Mouse (Mus musculus) large intestine, adult 2 months (tissue): ENCODE data around the gene Mcu. TPM values are rescaled to one million over a fixed set of nuclear protein-coding genes. Genes with fewer than 3 reads are reported as not detected.

Experiments
- DNase-seq: peaks from one replicate; pipeline ENCODE4 v3.0.0-alpha.2; 2012; ENCODE audit warnings: low read depth, low spot score
- WGBS: fragments of 180-500 bp; shearing (Covaris S2); methylation state at CpG from one replicate; pipeline ENCODE4 v1.1.7; 2018; 5-methylcytosine and 5-hydroxymethylcytosine counted together
- polyA plus RNA-seq: library from polyadenylated mRNA; depleted of rRNA; stranded (reverse); fragments of >200 nt; gene quantifications from 2 replicates; pipeline ENCODE4 v1.2.3, GENCODE M21; 2012

Mcu gene
- polyA plus RNA-seq, 1 experiment: 61.8 TPM

DNA sequence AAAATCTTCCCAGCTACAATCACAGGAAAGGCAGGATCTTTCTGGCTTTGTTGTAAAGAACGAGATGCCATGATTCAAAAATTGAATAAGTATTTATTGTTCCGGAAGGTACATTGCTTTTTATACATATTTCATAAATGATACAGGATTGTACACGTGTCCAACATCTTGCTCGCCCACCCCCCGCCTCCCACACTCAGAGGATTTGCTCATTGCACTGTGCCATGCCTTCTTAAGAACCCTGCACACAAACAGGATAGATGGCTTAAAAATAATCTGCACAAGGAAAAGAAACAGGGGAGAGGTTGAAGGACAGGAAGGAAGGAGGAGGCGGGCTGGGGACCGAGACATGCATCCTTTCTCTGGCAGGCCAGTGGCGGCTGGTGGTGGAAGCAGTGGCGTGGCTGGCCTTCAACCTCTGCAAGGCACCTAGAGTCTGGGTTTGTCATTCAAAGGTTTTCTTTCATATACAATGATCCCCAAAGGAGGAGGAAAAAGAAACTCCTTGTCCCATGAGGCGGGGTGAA, 169.5 kb downstream of the Mcu start:
- 93% methylated on average over 10 of the region's 10 CpGs for WGBS
- no peak for DNase-seq

GRCm38 (mm10) chr10:59444635-59445034, 171.9 kb downstream of the Mcu start:
- DNase-seq: no peak
- WGBS: 58% methylated on average over 8 of the region's 8 CpGs

- WGBS: 78% methylated on average over 3 of the region's 3 CpGs
- DNase-seq: no peak
Observed at GRCm38 (mm10) chr10:59444106-59444505, 172.4 kb downstream of the Mcu start.

- DNase-seq: no peak
- WGBS: 18% methylated on average over 7 of the region's 7 CpGs
Observed at GRCm38 (mm10) chr10:59443212-59443611, 173.3 kb downstream of the Mcu start.

GRCm38 (mm10) chr10:59441735-59442134, 174.8 kb downstream of the Mcu start, which contains the start of gene Oit3:
Oit3 (minus strand) TSS chr10:59441778.
- DNase-seq: no peak
- 84% methylated on average over 11 of the region's 11 CpGs for WGBS

- WGBS: 64% methylated on average over 6 of the region's 6 CpGs
Observed at GRCm38 (mm10) chr10:59440177-59440576, 176.3 kb downstream of the Mcu start.

GRCm38 (mm10) chr10:59439508-59439931, 177.0 kb downstream of the Mcu start:
- DNase-seq: no peak
- WGBS: 28% methylated on average over 5 of the region's 5 CpGs

More at GRCm38 (mm10) chr10:59440177-59440576, 176.3 kb downstream of the Mcu start:
- no peak for DNase-seq

DNA sequence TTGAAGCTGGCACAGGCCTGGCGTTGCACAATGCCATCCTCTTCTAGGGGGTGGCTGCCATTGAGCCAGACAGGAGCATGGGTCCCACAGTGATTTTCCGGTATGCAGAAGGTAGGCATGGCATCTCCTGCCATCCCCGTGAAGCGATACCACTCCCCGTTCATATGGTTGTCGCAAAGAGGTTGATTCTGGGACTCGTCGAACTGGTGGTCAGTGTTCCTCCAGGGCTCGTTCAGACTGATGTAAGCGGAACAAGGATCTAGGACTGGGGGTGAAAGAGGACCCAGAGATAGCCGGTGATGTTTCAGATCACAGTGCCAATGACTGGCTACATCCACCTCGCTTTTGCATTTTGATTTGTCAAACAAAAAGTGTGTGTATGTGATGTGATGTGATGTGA, 177.8 kb downstream of the Mcu start:
- 93% methylated on average over 12 of the region's 12 CpGs for WGBS
- DNase-seq: no peak

DNA sequence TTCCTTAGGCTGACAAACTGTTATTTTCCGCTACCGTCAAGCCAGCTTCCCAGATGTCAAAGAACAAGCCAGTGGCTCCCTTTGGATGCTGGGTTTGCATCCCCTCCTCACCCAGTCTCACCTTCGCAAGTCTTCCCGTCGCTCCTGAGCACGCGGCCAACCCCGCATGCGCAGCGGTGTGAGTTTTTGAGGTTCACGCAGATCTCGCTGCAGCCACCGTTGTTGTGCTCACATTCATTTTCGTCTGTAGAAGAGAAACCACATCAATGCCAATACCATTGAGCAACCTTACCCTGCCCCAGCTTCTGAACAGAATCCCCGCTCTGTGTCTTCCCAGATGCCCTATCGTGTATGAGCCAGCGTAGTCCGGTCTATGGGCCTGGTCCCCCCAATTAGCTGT, 180.7 kb downstream of the Mcu start:
- no peak for DNase-seq
- WGBS: 94% methylated on average over 18 of the region's 18 CpGs

DNA sequence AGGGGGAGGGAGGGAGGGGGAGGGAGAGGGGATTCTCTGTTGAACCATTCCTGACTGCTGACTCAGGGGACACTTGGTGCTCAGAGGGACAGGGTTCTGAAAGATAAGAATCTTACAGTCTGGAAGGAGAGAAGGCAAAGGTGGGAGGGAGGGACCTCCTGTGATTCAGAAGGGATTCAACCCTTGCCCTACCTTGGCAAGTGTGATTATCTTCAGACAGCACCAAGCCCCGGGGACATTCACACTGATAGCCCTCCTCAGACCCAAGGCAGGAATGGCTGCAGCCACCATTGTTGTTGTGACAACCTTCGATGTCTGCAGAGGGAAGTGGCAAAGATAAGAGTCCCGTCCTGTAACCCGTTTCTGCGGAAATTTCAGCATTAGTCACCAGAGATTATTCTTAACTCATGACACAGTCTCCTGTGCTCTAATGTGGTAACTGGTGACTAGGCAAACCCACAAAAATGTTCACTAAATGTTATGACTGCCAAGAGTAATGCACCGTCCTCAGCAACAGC, 185.7 kb downstream of the Mcu start:
- no peak for DNase-seq

GRCm38 (mm10) chr10:59429448-59430135, 186.9 kb downstream of the Mcu start:
- no peak for DNase-seq
- 76% methylated on average over 16 of the region's 16 CpGs for WGBS

More for the DNA sequence above, 185.7 kb downstream of the Mcu start:
- WGBS: 35% methylated on average over 6 of the region's 6 CpGs

DNA sequence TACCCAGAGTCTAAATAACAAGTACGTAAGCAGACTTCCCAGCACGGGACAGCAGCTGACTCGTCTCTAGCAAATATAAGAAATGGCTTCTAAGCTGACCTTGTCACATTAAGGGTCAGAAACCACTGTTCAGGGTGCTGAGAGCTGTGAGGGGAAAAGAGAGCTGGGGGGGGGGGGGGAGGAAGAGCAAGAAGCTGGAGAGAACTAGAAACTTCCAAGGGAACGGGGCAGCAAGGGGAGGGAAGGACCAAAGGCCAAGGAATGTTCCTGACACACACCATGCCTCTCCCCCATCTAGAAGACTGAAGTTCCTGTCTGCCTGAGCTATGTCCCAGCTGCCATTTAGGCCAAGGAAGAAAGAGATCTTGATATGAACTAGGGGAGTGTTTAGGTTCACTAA, 190.1 kb downstream of the Mcu start:
- WGBS: 84% methylated on average over 4 of the region's 4 CpGs
- no peak for DNase-seq

DNA sequence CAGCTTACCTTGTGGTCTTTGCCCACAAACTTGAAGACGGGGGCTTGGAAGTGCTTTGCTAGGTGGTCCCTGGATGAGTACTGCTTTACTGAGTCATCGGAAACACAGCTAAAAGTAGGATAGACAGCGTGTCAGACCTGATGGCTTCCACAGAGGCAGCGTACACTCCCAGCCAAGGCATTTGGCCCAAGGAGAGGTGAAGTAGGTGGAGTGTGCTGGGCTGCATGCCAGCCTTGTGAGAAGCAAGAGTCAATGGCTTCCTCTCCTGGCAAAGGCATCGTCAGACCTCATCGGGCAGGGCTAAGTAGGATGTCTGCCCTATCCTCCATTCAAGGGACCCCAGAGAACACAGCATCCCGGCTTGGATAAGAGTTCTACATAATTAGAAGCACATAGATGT, 191.1 kb downstream of the Mcu start:
- WGBS: 44% methylated on average over 7 of the region's 7 CpGs
- no peak for DNase-seq

- WGBS: 81% methylated on average over 3 of the region's 3 CpGs
- no peak for DNase-seq
Observed at GRCm38 (mm10) chr10:59424453-59424852, 192.0 kb downstream of the Mcu start.

GRCm38 (mm10) chr10:59419516-59419915, 197.0 kb downstream of the Mcu start:
- 82% methylated on average over 4 of the region's 4 CpGs for WGBS
- DNase-seq: no peak

- no peak for DNase-seq
- 78% methylated on average over 3 of the region's 3 CpGs for WGBS
Observed at GRCm38 (mm10) chr10:59416623-59417022, 199.9 kb downstream of the Mcu start.

DNA sequence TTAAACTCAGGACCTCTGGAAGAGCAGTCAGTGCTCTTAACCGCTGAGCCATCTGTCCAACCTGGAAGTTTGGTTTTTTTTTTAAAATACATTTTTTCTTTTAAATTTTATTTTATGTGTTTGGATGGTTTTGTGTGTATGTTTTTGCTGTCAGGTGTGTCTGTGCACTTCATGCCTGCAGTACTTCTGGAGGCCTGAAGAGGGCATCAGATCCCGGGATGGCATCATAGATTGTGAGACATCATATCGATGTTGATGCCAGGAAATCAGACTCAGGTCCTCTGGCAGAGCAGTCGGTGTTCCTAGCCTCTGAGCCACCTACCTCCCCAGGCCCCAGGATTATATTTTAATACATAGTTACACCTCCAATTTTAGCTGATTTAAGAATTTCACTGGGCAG, 202.8 kb downstream of the Mcu start:
- 92% methylated on average over 4 of the region's 4 CpGs for WGBS
- no peak for DNase-seq

DNA sequence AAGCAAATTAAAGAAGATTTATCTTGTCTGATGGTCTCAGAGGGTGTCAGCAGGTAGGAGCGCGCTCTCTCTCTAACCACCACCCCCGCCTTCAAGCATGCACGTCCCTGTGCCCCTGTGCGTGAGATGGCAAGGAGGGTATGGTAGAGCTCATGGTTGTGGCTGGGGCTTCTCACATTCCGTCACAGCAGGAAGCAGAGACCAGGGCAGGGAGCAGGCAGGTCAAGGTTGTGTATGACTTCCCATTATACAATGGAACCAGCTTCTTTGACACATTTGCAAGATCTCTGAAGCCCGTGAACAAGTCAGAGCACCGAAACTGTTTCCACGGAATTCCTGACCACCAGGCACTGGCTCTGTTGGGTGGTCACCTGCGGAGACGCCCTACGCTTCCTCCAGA, 206.2 kb downstream of the Mcu start:
- 82% methylated on average over 12 of the region's 12 CpGs for WGBS
- no peak for DNase-seq

DNA sequence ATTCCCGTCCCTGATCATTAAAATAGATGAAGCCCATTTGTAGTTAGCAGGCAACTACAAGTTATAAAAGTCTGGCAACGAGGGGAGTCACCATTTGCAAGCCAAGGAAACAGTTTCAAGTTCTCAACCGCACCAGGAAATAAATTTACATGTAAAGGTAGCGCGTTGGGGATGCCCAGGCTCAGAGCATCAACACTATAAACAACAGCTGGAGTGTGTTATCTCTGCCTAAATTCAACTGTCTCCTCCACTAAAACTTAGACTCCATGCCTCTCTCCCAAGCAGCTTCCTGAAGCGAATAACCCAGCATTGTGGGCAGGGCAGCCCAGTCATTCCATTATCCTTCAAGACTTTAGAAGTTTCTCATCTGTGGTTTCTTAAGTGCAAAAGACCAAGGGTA, 208.0 kb downstream of the Mcu start:
- no peak for DNase-seq
- WGBS: 13% methylated on average over 6 of the region's 6 CpGs

DNA sequence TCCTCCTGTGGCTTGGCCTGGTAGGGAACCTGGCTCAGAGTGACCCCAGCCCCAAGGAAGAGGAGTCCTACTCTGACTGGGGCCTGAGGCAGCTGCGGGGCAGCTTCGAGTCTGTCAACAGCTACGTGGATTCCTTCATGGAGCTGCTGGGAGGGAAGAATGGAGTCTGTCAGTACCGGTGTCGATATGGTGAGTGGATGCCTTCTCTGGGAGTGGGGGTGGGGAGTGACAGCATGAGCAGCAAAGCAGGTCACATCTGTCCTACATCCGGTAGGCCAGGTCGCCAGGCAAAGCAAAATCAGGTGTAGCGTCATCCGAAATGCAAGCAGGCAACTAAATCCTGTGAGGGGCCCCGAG, 212.7 kb downstream of the Mcu start:
- WGBS: 56% methylated on average over 10 of the region's 10 CpGs
- DNase-seq: no peak
